Mouse (Mus musculus): Measurements from ENCODE around the gene Megf8. TPM values are rescaled to one million over a fixed set of nuclear protein-coding genes. Genes with fewer than 3 reads are reported as not detected.
A peak's percentile ranks its signal among the peaks of the same experiment; 100 is the strongest.

Gene Megf8
- polyA plus RNA-seq, 1 experiment from 2014 or later, result 14.2 TPM

DNA sequence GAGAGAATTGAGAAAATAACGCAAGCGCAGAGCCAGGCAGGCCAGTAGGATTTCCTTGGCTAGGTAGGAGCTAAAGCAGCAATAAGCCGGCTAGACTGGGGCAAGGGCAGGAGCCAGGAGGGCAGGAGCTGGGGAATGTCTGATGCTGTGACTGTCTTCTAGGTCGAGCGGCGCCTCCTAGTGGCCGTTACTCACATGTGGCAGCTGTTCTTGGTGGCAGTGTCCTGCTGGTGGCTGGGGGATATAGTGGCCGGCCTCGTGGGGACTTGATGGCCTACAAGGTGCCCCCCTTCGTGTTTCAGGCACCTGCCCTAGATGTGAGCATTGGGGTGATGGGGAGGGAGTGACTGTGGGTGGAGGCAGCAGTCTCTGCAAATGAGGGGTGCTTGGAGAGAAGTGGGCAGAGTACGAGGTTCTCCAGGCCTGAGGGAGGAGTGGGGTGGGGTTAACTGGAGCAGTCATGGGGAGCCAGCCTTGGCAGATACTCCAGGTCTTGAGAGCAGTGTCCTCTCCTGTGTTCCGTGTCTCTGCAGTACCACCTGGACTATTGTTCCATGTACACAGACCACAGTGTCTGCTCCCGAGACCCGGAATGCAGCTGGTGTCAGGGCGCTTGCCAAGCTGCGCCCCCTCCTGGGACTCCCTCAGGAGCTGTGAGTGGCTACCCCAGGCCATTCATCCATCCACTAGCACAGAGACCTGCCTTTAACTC is 16.8 kb downstream of the Megf8 start:
- Histone ChIP-seq H3K4me3 (no peak overlapping the region), H3K4me2 (no peak overlapping the region), H3K27me3 (no peaks in the 10 kb centered on the region), H3K27ac (no peak overlapping the region), H3K4me1 (no peaks in the 10 kb centered on the region), H3K9ac (no peak overlapping the region), H3K9me3 (replicated peaks) (no peaks in the 10 kb centered on the region), H3K36me3 (ENCODE audit: poor library complexity, severe bottlenecking) (peaks cover 70% of the 10 kb centered on the region)
- 0 out of 2 replicates have a peak, but pooled peaks have one; percentile 69 for ATAC-seq
- WGBS, result 39% methylated on average over 16 of the region's 16 CpGs

DNA sequence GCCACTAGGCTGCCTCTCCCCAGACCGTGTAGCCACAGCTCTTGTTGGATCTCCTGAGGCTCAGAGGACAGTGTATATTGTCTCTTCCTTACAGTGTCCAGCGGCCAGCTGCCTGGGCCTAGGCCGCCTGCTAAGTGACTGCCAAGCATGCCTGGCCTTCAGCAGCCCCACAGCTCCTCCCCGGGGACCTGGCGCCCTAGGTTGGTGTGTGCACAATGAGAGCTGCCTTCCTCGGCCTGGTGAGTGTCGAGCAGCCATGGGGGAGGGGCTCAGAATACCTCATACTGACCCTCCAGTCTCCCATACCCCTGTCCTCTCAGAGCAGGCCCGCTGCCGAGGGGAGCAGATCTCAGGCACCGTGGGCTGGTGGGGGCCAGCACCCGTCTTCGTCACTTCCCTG is 17.5 kb downstream of the Megf8 start:
- H3K27ac ChIP-seq, result no peak overlapping the region
- no peak overlapping the region for H3K4me3 ChIP-seq
- H3K36me3 ChIP-seq (ENCODE audit: poor library complexity, severe bottlenecking), result peaks cover 72% of the 10 kb centered on the region
- 86% methylated on average over 12 of the region's 12 CpGs for WGBS
- H3K4me2 ChIP-seq, result no peak overlapping the region
- no peaks in the 10 kb centered on the region for H3K27me3 ChIP-seq
- H3K9me3 ChIP-seq (replicated peaks), result no peaks in the 10 kb centered on the region
- H3K4me1 ChIP-seq, result no peaks in the 10 kb centered on the region
- H3K9ac ChIP-seq, result no peak overlapping the region
- no peak for ATAC-seq

DNA sequence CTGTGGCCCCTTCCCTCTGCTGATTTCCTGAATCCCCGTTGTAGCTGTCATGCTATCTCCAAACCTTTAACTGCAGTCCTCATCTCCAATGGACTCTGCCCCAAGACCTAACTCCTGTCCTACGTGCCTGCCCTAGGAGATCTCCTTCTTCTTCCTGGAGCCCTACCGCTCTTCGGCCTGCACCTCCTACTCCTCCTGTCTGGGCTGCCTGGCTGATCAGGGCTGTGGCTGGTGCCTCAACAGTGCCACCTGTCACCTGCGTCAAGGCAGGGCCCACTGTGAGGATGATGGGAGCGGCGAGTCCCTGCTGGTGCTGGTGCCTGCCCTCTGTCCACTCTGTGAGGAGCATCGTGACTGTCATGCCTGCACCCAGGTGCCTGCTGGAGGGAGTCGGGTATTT is 22.4 kb downstream of the Megf8 start:
- no peak overlapping the region for H3K4me2 ChIP-seq
- H3K4me1 ChIP-seq, result 0 out of 2 replicates have a peak, but pooled peaks cover 9% of the 10 kb centered on the region
- H3K9ac ChIP-seq, result no peak overlapping the region
- WGBS, result 92% methylated on average over 9 of the region's 9 CpGs
- no peak for ATAC-seq
- H3K4me3 ChIP-seq, result no peak overlapping the region
- H3K9me3 ChIP-seq (replicated peaks), result no peaks in the 10 kb centered on the region
- no peak overlapping the region for H3K27ac ChIP-seq
- no peaks in the 10 kb centered on the region for H3K27me3 ChIP-seq
- H3K36me3 ChIP-seq (ENCODE audit: poor library complexity, severe bottlenecking), result peaks cover 82% of the 10 kb centered on the region

DNA sequence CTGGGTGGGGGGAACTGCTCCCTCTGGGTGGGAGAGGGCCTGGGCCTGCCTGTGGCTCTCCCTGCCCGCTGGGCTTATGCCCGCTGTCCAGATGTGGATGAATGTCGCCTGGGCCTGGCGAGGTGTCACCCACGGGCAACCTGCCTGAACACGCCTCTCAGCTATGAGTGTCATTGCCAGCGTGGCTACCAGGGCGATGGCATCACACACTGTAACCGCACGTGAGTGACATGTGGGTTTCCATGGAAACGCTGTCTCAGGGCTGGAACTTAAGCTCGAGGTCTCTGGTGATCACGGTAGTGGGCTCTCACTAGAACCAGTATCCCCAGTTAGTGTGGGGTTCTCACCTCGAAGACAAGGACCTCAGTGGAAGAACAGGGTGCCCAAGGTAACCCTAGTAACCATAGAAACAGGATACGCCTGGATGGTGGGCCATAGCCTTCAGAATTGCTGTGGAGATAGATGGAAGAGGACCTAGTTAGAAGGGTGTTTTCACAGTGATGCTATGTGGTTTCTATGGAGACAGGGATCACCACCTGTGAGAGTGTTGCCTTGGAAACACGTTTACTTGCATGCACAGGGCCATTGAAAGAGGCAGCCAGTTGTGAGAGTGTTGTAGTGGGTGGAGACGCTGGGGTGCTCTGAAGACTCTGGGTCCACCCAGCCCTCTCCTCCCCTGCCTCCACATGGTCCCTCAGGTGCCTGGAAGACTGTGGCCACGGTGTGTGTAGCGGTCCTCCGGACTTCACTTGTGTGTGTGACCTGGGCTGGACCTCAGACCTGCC is 24.2 kb downstream of the Megf8 start:
- no peak overlapping the region for H3K4me3 ChIP-seq
- 71% methylated on average over 20 of the region's 20 CpGs for WGBS
- ATAC-seq, result peak; percentile 69
- peak overlapping the region; percentile 32; the same call in 1 of the 2 replicates for H3K27ac ChIP-seq
- 0 out of 2 replicates have a peak, but pooled peaks cover 9% of the 10 kb centered on the region for H3K4me1 ChIP-seq
- no peaks in the 10 kb centered on the region for H3K9me3 ChIP-seq (replicated peaks)
- no peaks in the 10 kb centered on the region for H3K27me3 ChIP-seq
- H3K4me2 ChIP-seq, result no peak overlapping the region
- no peak overlapping the region for H3K9ac ChIP-seq
- peaks cover 79% of the 10 kb centered on the region for H3K36me3 ChIP-seq (ENCODE audit: poor library complexity, severe bottlenecking)

DNA sequence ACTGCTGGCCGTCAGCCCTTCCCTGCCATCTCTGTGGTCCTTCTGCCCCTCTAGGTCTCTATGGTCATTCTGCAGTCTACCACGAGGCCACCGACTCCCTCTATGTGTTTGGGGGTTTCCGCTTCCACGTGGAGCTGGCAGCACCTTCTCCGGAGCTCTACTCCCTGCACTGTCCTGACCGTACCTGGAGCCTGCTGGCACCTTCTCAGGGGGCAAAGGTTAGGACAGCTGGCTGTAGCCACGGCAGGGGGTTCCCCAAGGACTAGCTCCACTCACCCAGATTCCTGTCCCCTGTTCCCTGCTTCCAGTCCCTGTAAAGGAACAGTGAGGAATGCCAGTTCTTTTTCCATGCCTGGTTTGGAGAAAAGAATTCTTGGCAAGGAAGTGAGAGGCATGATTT is 31.9 kb downstream of the Megf8 start:
- WGBS, result 83% methylated on average over 8 of the region's 8 CpGs

DNA sequence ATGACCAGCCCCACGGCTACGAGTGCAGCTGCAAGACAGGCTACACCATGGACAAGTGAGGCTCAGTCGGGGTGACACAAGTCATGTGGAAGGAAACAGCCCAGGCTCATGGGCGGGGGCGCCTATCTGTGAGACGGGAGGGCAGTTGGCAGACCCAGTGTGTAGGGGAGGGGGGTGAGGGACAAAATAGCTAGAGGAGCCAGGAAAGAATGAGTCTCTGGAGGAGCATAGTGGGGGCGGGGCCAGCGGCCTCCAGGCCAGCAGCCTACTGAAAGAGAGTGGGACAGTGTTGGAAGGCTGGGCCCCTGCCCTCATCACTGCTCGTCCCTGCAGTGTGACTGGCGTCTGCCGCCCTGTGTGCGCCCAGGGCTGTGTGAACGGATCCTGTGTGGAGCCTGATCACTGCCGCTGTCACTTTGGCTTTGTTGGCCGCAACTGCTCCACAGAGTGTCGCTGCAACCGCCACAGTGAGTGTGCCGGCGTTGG is 41.8 kb downstream of the Megf8 start:
- Histone ChIP-seq H3K27ac (0 out of 2 replicates have a peak overlapping the region, but pooled peaks have one; percentile 10), H3K9me3 (replicated peaks) (no peaks in the 10 kb centered on the region), H3K4me3 (no peak overlapping the region), H3K27me3 (no peaks in the 10 kb centered on the region), H3K4me1 (0 out of 2 replicates have a peak, but pooled peaks cover 10% of the 10 kb centered on the region), H3K9ac (no peak overlapping the region), H3K4me2 (no peak overlapping the region), H3K36me3 (ENCODE audit: poor library complexity, severe bottlenecking) (peaks cover 97% of the 10 kb centered on the region)
- WGBS, result 66% methylated on average over 19 of the region's 19 CpGs
- ATAC-seq, result peak; percentile 64; the same call in 1 of the 2 replicates

More for the DNA sequence above, 31.9 kb downstream of the Megf8 start:
- Histone ChIP-seq H3K27ac (no peak overlapping the region), H3K9ac (no peak overlapping the region), H3K9me3 (replicated peaks) (0 out of 2 replicates have a peak, but pooled peaks cover 4% of the 10 kb centered on the region), H3K4me1 (no peaks in the 10 kb centered on the region), H3K36me3 (ENCODE audit: poor library complexity, severe bottlenecking) (peaks cover 90% of the 10 kb centered on the region), H3K4me2 (no peak overlapping the region), H3K4me3 (no peak overlapping the region), H3K27me3 (no peaks in the 10 kb centered on the region)
- no peak for ATAC-seq

DNA sequence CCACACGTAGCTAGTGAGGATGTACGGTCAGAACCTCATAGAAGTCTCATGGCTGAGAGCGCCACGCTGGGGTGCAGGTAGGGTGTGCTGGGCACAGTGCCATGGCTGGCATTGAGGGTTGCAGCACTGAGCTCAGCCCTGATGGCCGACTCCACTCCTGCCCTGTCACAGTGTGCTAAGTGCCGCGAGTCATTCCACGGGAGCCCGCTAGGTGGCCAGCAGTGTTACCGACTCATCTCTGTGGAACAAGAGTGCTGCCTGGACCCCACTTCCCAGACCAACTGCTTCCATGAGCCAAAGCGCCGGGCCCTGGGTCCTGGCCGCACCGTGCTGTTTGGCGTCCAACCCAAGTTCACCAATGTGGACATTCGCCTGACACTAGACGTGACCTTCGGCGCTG is 46.2 kb downstream of the Megf8 start:
- no peak overlapping the region for H3K27ac ChIP-seq
- H3K4me2 ChIP-seq, result no peak overlapping the region
- peaks cover 30% of the 10 kb centered on the region for H3K4me1 ChIP-seq
- no peak overlapping the region for H3K9ac ChIP-seq
- H3K9me3 ChIP-seq (replicated peaks), result no peaks in the 10 kb centered on the region
- H3K36me3 ChIP-seq (ENCODE audit: poor library complexity, severe bottlenecking), result peaks cover 67% of the 10 kb centered on the region
- 89% methylated on average over 19 of the region's 19 CpGs for WGBS
- H3K4me3 ChIP-seq, result no peak overlapping the region
- no peak for ATAC-seq
- H3K27me3 ChIP-seq, result peaks cover 21% of the 10 kb centered on the region

DNA sequence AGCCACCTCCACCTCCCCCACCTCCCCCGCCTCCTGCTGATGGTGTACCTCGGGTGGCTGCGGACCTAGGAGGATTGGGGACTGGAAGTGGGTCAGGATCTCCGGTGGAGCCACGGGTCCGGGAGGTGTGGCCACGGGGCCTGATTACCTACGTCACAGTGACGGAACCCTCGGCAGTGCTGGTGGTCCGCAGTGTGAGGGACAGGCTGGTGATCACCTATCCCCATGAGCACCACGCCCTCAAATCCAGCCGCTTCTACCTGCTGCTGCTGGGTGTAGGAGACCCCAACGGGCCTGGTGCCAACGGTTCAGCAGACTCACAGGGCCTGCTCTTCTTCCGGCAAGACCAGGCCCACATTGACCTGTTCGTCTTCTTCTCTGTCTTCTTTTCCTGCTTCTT is 46.7 kb downstream of the Megf8 start:
- no peak overlapping the region for H3K4me3 ChIP-seq
- peaks cover 26% of the 10 kb centered on the region for H3K27me3 ChIP-seq
- ATAC-seq, result no peak
- 96% methylated on average over 17 of the region's 17 CpGs for WGBS
- no peak overlapping the region for H3K9ac ChIP-seq
- peaks cover 62% of the 10 kb centered on the region for H3K36me3 ChIP-seq (ENCODE audit: poor library complexity, severe bottlenecking)
- peaks cover 27% of the 10 kb centered on the region for H3K4me1 ChIP-seq
- no peaks in the 10 kb centered on the region for H3K9me3 ChIP-seq (replicated peaks)
- no peak overlapping the region for H3K4me2 ChIP-seq
- no peak overlapping the region for H3K27ac ChIP-seq

DNA sequence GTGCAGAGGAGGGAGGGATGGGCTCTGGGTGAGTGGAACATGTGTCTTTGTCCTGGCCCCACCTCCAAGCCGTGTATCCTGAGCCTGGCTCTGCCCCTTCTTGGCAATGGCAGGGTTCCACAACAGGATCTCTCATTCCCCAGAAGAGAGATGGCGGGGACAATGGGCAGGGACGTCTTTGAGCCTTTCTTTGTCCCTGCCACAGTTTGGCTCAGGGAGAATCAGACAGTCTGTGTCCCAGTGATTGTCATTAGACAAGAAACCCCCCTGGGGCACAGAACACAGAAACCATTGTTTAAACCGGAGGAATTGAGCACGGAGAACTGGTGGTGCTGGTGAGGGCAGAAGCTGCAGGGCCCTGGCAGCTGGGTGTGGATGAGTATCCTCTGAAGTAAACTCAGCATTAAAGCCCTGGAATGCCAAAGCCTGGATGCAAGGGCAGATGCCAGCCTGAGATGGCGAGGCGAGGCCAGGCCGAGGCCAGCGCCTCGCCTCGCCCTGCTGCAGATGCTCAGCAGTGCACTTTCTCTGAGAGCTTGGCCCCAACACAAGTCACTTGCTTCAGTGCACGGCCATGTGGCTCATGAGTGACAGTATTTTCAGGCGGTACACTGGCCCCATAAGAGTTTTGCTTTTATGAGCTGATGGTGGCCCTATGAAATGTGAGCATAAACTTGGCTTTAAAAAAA is 49.1 kb downstream of the Megf8 start:
- H3K27ac ChIP-seq, result peak overlapping the region; percentile 54
- peaks cover 42% of the 10 kb centered on the region for H3K27me3 ChIP-seq
- peaks cover 38% of the 10 kb centered on the region for H3K36me3 ChIP-seq (ENCODE audit: poor library complexity, severe bottlenecking)
- peak overlapping the region; percentile 26 for H3K9ac ChIP-seq
- no peaks in the 10 kb centered on the region for H3K9me3 ChIP-seq (replicated peaks)
- no peak overlapping the region; the same call in 1 of the 2 replicates for H3K4me2 ChIP-seq
- no peak for ATAC-seq
- H3K4me1 ChIP-seq, result peaks cover 20% of the 10 kb centered on the region
- 13% methylated on average over 13 of the region's 13 CpGs for WGBS
- no peak overlapping the region for H3K4me3 ChIP-seq

DNA sequence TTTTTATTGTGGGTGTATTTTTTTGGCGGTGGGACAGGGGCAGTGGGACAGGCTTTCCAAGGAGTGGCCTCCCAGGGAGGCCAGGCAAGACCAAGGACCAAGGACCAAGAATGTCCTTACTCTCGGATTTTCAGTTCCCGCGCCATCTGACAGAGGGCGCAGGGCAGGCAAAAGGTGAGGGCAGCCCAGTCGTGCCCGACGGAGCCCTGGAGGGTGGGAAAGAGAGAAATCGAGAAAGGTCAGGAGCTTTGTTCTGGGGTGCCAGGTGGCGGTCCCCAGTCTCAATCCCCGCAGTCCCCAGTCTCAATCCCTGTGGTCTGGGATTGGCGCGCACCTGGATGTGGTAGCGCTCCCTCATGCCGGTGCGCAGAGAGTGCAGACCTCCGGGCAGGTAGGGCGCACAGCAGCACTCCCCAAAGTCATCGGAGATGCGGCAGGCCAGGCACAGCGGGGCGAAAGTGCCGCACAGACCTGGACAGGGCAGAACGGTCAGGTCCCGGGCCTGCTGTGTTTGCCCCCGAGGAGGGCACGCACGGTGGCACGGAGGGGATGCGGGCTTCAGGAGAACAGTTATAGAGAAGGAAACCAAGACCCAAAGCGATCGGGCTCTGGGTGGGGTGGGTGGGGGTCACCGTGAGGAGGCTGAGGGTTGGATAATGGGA is 50.8 kb downstream of the Megf8 start:
- Histone ChIP-seq H3K36me3 (ENCODE audit: poor library complexity, severe bottlenecking) (peaks cover 21% of the 10 kb centered on the region), H3K4me1 (peaks cover 20% of the 10 kb centered on the region), H3K9me3 (replicated peaks) (no peaks in the 10 kb centered on the region), H3K4me2 (peak overlapping the region; percentile 12; the same call in 1 of the 2 replicates), H3K27ac (no peak overlapping the region), H3K27me3 (peaks cover 42% of the 10 kb centered on the region), H3K4me3 (no peak overlapping the region), H3K9ac (no peak overlapping the region)
- no peak for ATAC-seq
- WGBS, result 2% methylated on average over 33 of the region's 33 CpGs

DNA sequence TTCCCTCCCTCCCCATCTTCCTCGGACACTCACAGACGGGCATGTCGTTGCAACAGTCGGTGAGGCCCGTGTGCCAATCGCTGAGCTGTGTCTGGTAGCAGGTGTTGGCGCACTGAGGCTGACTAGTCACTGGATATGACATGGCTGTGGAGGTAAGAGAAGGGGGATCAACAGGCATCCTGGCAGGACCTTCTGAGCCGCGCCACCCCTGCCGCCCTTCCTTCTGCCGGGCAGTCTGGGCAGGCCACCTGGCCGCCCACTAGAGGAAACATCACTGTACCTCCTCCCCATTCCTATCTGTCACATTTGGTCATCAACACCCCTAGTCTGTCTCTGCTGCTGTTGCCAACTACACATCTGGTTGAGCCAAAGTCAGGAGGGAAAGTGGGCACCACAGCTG is 51.4 kb downstream of the Megf8 start:
- H3K36me3 ChIP-seq (ENCODE audit: poor library complexity, severe bottlenecking), result peaks cover 15% of the 10 kb centered on the region
- H3K9ac ChIP-seq, result no peak overlapping the region
- H3K4me2 ChIP-seq, result no peak overlapping the region
- peaks cover 20% of the 10 kb centered on the region for H3K4me1 ChIP-seq
- WGBS, result 25% methylated on average over 12 of the region's 12 CpGs
- peaks cover 42% of the 10 kb centered on the region for H3K27me3 ChIP-seq
- H3K4me3 ChIP-seq, result no peak overlapping the region
- ATAC-seq, result no peak
- H3K9me3 ChIP-seq (replicated peaks), result no peaks in the 10 kb centered on the region
- no peak overlapping the region for H3K27ac ChIP-seq
